Mouse (Mus musculus): ENCODE measurements at regions not wholly inside any gene's neighbourhood (a gene's known extent, or its start where the extent isn't known, plus 50 kb on each side); places are given as distances from the start of the nearest gene placed in this dataset.

GRCm38 (mm10) chrX:11387200-11387940 is 59.7 kb downstream of the H2al1j start:
- DNase-seq (ENCODE audit: low read depth, low spot score): no peak

DNA sequence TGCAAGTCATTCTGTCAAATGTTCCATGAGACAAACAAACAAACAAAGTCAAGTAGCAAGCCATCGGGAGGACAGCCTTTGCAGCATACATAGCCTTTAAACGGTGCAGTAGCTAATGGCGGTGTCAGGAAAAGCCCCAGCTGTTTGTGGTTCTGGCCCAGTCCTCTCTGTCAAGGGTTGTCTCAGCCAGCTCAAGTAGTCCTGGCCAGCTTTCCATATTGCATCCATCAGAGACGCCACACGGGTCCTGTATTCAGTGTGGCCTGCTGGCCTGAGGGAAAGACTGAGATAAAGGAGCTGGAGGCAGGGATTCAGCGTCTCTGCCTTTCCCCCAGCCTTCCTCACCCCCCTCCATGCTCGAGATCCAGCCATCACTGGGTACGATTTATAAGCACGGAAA is 61.2 kb downstream of the H2al1j start:
- DNase-seq (ENCODE audit: low read depth, low spot score): no peak

- no peak for DNase-seq (ENCODE audit: low read depth, low spot score)
These were observed 72.8 kb downstream of the H2al1j start for GRCm38 (mm10) chrX:11400406-11400805.

DNA sequence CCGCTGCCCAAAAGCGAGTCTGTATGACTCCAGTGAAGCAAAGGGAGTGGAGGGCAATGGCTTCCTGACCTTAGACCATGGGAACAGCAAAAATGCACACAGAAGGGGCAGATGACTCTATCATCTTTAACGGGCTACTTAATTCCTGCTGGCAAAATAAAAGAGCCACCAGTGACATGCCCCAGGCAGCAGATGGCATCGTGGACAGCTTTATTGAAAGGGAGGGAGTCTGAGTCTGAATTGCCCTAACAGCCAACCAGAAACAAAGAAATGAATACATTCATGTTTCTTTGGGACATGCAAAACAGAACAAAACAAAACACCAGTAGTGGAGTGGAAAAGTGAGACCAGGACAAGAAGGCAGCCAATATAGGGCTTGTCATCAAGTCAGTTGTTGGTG is 76.7 kb downstream of the H2al1j start:
- DNase-seq (ENCODE audit: low read depth, low spot score): no peak

DNA sequence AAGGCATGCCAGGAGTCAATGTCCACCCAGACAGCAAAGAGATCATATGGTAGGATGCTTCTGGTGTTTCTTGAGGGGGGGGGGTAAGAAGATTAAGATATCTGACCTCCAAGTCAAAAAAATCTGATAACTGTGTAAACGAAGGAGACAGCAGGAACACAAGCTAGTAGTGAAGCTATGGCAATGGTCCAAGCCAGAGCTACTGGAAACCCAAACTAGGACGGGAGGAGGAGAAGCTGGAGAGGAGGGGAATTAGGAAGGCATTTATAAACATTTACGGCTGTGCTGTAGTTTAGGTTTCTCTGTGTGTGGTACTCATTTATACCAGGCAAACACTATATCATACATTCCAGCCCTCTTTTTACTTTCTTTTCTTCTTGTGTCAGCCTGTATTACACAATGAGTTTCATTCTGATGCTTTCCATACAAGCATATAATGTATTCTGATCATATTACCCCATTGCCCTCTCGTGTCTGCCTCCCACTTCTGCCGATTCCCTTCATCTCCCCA is 84.7 kb downstream of the H2al1j start:
- DNase-seq (ENCODE audit: low read depth, low spot score): no peak

DNA sequence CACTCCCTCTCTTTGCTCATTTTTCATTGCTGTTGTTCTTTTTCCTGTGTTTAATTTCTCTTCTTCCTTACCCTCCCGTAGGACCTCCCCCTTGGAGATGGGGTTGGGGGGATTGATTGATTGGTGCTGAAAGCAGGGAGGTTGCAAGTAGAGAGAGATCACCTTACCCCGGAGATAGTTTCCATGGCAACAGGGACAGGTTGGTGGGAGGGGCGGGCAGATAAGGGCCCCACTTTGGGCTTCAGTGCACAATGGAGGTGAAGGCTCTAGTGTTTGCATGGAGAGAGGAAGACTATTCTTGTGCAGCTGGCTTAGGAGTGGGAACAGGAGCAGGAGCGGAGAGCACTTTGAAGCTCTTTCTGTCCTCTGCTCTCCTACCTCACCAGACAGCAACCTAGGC is 88.0 kb downstream of the H2al1j start:
- DNase-seq (ENCODE audit: low read depth, low spot score): peak; percentile 3

DNA sequence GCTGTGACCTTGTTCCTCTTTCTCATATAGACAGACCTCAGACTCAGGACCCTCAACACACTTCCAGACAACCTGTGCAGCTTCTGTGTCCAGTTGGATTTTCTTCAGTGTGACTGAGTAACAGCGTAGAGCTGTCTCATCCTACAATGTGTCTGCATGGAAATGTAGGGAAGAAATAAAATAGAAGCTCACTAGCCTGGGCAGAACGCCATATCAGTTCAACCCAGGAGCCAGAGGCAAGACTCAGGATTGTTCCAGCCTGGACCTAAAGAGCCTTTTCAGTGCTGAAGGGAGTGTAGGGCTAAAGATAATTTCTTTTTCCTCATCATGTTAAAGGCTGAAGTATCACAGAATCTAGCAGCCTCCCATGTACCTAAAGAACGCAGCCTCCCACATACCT is 88.9 kb downstream of the H2al1j start:
- DNase-seq (ENCODE audit: low read depth, low spot score): no peak

DNA sequence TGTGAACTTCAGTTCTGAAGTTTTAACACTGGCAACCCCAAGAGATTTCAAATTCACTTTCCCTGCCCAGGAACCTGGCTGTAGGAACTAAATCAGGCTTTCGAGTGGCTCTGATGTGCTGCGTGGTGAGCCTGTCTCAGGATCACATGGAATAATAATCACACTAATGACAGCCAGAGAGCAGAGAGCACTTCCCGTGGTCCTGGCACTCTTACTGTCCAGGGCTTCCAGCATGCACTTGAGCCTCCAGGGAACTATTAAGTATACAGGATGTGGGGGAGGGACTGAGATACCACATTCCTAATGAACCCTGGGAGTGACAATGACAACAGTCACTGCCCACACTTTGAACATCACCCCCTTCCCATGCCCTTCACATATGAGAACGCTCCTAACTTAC is 90.2 kb downstream of the H2al1j start:
- no peak for DNase-seq (ENCODE audit: low read depth, low spot score)

DNA sequence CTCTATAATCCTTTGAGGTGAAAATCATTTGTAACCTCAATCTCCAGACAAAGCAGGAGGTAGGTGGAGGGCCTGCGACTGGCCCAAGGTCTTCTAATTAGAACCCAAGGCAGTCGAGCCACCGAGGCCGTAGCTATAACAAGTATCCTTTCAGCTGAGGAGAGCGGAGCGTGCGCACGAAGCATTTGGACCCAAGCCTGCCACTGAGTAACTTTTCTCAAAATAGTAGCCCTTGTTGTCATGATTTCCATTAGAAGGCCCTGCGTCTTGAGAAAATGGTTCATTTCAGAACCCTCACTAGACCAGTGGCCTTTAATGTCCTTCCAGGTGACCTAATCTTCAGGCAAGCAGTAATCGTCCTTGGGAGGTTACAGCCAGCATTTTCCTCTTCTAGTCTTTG is 90.6 kb downstream of the H2al1j start:
- no peak for DNase-seq (ENCODE audit: low read depth, low spot score)

GRCm38 (mm10) chrX:11419162-11419631 is 91.6 kb downstream of the H2al1j start:
- DNase-seq (ENCODE audit: low read depth, low spot score): no peak

DNA sequence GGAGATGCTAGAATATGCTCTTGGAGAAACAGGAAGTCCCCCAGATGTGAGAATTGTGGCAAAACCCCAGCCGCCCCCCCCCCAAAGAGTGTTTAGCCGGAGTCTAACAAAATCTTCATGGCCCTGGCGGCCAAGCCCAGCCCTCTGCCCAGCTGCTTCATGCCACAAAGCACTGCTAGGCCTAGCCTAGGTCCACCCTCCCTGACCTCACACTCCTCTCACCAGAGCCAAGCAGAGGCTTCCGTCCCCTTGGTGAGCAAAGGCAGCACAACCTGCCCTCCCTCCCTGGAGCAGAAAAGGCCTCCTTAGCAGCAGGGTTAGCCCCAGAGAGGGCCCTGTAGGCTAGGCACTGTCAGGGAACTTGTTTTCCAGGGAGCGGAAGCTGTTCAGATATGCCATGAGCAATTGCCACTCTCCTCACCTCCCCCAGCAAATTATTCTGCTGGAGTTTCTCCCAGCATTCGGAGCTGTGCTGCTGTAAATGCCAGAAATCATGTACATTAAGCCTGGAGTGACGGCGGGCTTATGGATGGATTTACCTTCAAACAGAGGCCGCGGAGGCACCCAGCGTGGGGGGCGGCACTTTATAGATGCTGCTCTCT is 104.9 kb downstream of the H2al1j start:
- no peak for DNase-seq (ENCODE audit: low read depth, low spot score)

- DNase-seq (ENCODE audit: low read depth, low spot score): no peak
These were observed 107.7 kb downstream of the H2al1j start for GRCm38 (mm10) chrX:11435338-11435737.

DNA sequence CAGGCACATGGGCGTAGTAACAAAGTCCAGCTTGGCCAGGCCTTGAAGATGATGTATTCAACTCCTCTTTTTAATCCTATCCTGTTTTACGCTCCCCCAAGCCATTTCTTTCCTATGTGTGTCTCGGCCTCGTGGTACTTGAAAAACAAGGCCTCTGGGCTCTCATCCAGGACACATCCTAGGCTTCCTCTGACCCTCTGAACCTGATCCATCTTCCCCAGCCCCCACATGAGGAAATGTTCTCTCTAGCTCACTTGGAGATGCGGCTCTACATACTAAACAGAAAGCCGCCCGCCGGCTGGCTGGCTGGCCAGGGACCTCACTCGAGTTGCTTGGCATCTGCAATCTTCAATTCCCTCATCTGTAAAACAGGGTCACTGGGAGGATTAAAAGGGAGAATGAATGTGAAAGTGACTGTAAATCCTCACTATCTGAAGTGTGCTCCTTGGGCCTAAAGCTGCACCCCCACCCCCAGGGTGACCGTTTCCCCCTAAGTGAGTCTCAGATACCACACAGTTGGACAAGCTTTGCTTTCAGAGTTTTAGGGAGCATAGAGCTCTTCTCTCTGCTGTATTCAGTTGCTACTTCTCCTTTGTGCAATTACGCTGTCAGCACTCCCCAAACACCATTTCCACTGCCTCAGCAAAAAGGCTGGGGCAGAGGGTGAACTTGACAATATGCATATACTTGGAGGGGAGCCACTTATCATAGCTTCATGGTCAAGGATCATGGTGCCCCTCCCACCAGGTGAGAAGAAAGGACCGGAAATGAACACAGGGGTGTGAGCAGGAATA is 109.7 kb downstream of the H2al1j start:
- DNase-seq (ENCODE audit: low read depth, low spot score): no peak

- DNase-seq (ENCODE audit: low read depth, low spot score): no peak
These were observed 115.9 kb downstream of the H2al1j start for GRCm38 (mm10) chrX:11443543-11443942.

GRCm38 (mm10) chrX:11444261-11444725 is 116.7 kb downstream of the H2al1j start:
- DNase-seq (ENCODE audit: low read depth, low spot score): no peak

GRCm38 (mm10) chrX:11448711-11449110 is 121.1 kb downstream of the H2al1j start:
- DNase-seq (ENCODE audit: low read depth, low spot score): no peak

GRCm38 (mm10) chrX:11458521-11458920 is 130.9 kb downstream of the H2al1j start:
- DNase-seq (ENCODE audit: low read depth, low spot score): no peak

- DNase-seq (ENCODE audit: low read depth, low spot score): no peak
These were observed 136.4 kb downstream of the H2al1j start for GRCm38 (mm10) chrX:11463955-11464511.

DNA sequence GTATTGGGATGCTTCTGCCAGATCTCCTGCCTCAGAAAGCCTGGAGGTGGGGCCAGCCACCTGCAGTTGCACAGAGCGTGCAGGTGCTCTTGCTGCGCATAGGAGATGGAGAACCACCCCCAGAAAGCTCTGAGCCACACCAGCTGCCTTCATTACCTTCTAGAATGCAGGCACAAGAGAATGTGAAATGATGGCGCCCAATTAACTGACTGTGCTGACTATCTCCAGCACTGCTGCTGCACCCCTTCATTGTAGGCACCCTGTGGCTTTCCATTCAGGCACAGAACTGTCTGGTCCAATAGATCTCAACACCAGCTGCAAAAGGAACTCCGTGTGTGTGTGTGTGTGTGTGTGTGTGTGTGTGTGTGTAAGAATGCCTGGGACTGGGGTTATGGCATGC is 138.6 kb downstream of the H2al1j start:
- no peak for DNase-seq (ENCODE audit: low read depth, low spot score)

GRCm38 (mm10) chrX:11479696-11480339 is 152.2 kb downstream of the H2al1j start:
- DNase-seq (ENCODE audit: low read depth, low spot score): no peak

- DNase-seq (ENCODE audit: low read depth, low spot score): peak; percentile 2
These were observed 154.5 kb downstream of the H2al1j start for GRCm38 (mm10) chrX:11482141-11482540.
